Mouse (Mus musculus) hindbrain, embryonic 16.5 days (tissue): ENCODE results near the gene Krtap28-10. TPM values are rescaled to one million over a fixed set of nuclear protein-coding genes. Genes with fewer than 3 reads are reported as not detected.

Experiments used
- ATAC-seq: fragments of 200-750 bp; cut with Nextera tagmentation; 2 replicates; pipeline ENCODE4 v1.8.0; 2017; ENCODE audit warnings: moderate TSS enrichment, moderate library complexity
- H3K27ac ChIP-seq: fragments of 300-500 bp; sonication (generic); 2 replicates; pipeline ENCODE4 v1.5.1; 2014; ENCODE audit warnings: low read depth, mild to moderate bottlenecking, control low read depth, low read length, moderate library complexity
- H3K27me3 ChIP-seq: fragments of 300-500 bp; sonication (generic); replicated peaks from 2 replicates; pipeline ENCODE4 v1.6.1; 2014; ENCODE audit warnings: low read length; ENCODE audit not compliant: control insufficient read depth, insufficient read depth
- H3K36me3 ChIP-seq: fragments of 300-500 bp; sonication (generic); 2 replicates; pipeline ENCODE4 v1.6.1; 2014; ENCODE audit warnings: mild to moderate bottlenecking, low read length, moderate library complexity, mixed read lengths; ENCODE audit not compliant: control insufficient read depth, insufficient read depth
- H3K4me1 ChIP-seq: fragments of 300-500 bp; sonication (generic); 2 replicates; pipeline ENCODE4 v1.6.1; 2014; ENCODE audit warnings: low read depth, low read length; ENCODE audit not compliant: control insufficient read depth, insufficient read depth
- H3K4me2 ChIP-seq: fragments of 300-500 bp; sonication (generic); 2 replicates; pipeline ENCODE4 v1.6.1; 2014; ENCODE audit warnings: mild to moderate bottlenecking, low read length, control low read depth, moderate library complexity
- H3K4me3 ChIP-seq: fragments of 300-500 bp; sonication (generic); 2 replicates; pipeline ENCODE4 v1.5.1; 2014; ENCODE audit warnings: mild to moderate bottlenecking, low read length, control low read depth, moderate library complexity
- H3K9ac ChIP-seq: fragments of 300-500 bp; sonication (generic); 2 replicates; pipeline ENCODE4 v1.6.1; 2014; ENCODE audit warnings: low read depth, mild to moderate bottlenecking, control low read depth, low read length, moderate library complexity
- H3K9me3 ChIP-seq: fragments of 300-500 bp; sonication (generic); 2 replicates; pipeline ENCODE4 v1.6.1; 2014; ENCODE audit warnings: mild to moderate bottlenecking, low read length, moderate library complexity; ENCODE audit not compliant: control insufficient read depth
- WGBS: fragments of 180-500 bp; shearing (Covaris S2); extraction: QIAGEN DNeasy Blood & Tissue Kit; methylation state at CpG from one replicate; pipeline ENCODE4 v1.1.7; 2014; 5-methylcytosine and 5-hydroxymethylcytosine counted together
- polyA plus RNA-seq: library from polyadenylated mRNA; unstranded; fragments of >200 nt; fragmentation: Nextera tagmentation; extraction: Ambion mirVana; gene quantifications from 2 replicates; pipeline ENCODE4 v1.2.1, GENCODE M21; 2015

Krtap28-10 gene
- polyA plus RNA-seq, 1 experiment from 2014 or later = not detected

DNA sequence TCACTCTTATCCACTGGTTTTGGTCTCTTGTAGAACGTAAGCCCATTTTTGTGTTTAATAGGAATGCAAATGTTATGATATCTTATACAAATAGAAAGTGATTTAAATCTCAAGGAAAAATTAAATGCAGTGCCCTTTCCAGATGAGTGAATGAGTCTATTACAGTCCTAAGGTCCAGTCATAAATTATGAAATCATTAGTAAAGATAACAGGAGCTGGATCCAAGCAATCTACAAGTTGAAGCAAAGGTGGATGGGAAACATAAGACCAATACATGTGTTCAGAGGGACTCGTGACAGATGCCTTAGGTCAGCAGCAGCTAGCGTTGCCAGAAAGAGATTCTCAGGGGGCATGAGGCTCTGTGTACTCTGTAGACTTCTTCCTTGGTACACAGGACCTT, 50.7 kb downstream of the Krtap28-10 start:
- Histone ChIP-seq H3K4me2 (no peak overlapping the region), H3K27me3 (no peaks in the 10 kb centered on the region), H3K4me1 (no peaks in the 10 kb centered on the region), H3K27ac (no peak overlapping the region), H3K9ac (no peak overlapping the region), H3K36me3 (no peaks in the 10 kb centered on the region), H3K9me3 (no peaks in the 10 kb centered on the region), H3K4me3 (no peak overlapping the region)
- WGBS = 78% methylated on average over 3 of the region's 3 CpGs
- ATAC-seq = no peak

Other genes with a start within 250 kb of the Krtap28-10 start
- 23.9 and 27.7 TPM in 2 replicates for gene Agfg1, start 203.0 kb downstream of the Krtap28-10 start, polyA plus RNA-seq
- 0.20 TPM in 1 of 2 replicates, not detected in the other for gene A030005L19Rik, start 129.2 kb downstream of the Krtap28-10 start, polyA plus RNA-seq
- not detected in 2 replicates for gene A030014E15Rik, start 117.6 kb downstream of the Krtap28-10 start, polyA plus RNA-seq
- gene Gm6217, start 111.1 kb downstream of the Krtap28-10 start, polyA plus RNA-seq = not detected in 2 replicates
- not detected in 2 replicates for gene A030003K21Rik, start 99.1 kb downstream of the Krtap28-10 start, polyA plus RNA-seq
- not detected in 2 replicates for gene Gm7544, start 86.5 kb downstream of the Krtap28-10 start, polyA plus RNA-seq
- gene Gm47955, start 82.2 kb downstream of the Krtap28-10 start, polyA plus RNA-seq = not detected in 2 replicates
- gene Gm47959, start 41.9 kb downstream of the Krtap28-10 start, polyA plus RNA-seq = not detected in 2 replicates
- 0.75 and 1.6 TPM in 2 replicates for gene Slc19a3, start 4.0 kb downstream of the Krtap28-10 start, polyA plus RNA-seq
- not detected in 2 replicates for gene Gm47969, start 2.5 kb upstream of the Krtap28-10 start, polyA plus RNA-seq
- gene A030005K14Rik, start 16.9 kb upstream of the Krtap28-10 start, polyA plus RNA-seq = not detected in 2 replicates
- not detected in 2 replicates for gene Krtap28-13, start 18.4 kb upstream of the Krtap28-10 start, polyA plus RNA-seq
- not detected in 2 replicates for gene Ccl20, start 74.3 kb upstream of the Krtap28-10 start, polyA plus RNA-seq
- gene Daw1, start 117.3 kb upstream of the Krtap28-10 start, polyA plus RNA-seq = 1.7 and 2.3 TPM in 2 replicates